Mouse (Mus musculus) left cerebral cortex, adult 9 months (tissue): ENCODE measurements around the gene Wasf2.
A peak's percentile ranks its signal among the peaks of the same experiment; 100 is the strongest.
"Not testable (repeated sequence)": the region's sequence is repeated elsewhere in the genome, so short reads cannot be mapped to it uniquely, and the experiment has no call there.

Source experiments
- DNase-seq, 2 experiments: peaks; one replicate each; pipeline ENCODE4 v3.0.0; 2022; ENCODE audit warnings: low spot score in 2 of 2

Gene Wasf2

GRCm38 (mm10) chr4:133096671-133097070, 33.6 kb upstream of the Wasf2 start:
- DNase-seq = not testable (repeated sequence)

GRCm38 (mm10) chr4:133101751-133102150, 28.6 kb upstream of the Wasf2 start:
- no peak for DNase-seq

GRCm38 (mm10) chr4:133103525-133104193, 26.6 kb upstream of the Wasf2 start:
- DNase-seq = no peak

- no peak for DNase-seq
These were observed 26.1 kb upstream of the Wasf2 start for GRCm38 (mm10) chr4:133104194-133104569.

GRCm38 (mm10) chr4:133106691-133107090, 23.6 kb upstream of the Wasf2 start:
- no peak for DNase-seq

GRCm38 (mm10) chr4:133107788-133108281, 22.5 kb upstream of the Wasf2 start:
- no peak for DNase-seq

- no peak for DNase-seq
These were observed 21.6 kb upstream of the Wasf2 start for GRCm38 (mm10) chr4:133108481-133109334.

- no peak for DNase-seq
These were observed 20.9 kb upstream of the Wasf2 start for GRCm38 (mm10) chr4:133109335-133109801.

GRCm38 (mm10) chr4:133112175-133112838, 18.0 kb upstream of the Wasf2 start:
- DNase-seq = no peak

- peak in 1 of 2 experiments; percentile 28 for DNase-seq
These were observed 16.9 kb upstream of the Wasf2 start for GRCm38 (mm10) chr4:133113351-133113882.

- DNase-seq = no peak
These were observed 15.5 kb upstream of the Wasf2 start for GRCm38 (mm10) chr4:133114762-133115161.

GRCm38 (mm10) chr4:133115721-133116429, 14.4 kb upstream of the Wasf2 start:
- DNase-seq = no peak

GRCm38 (mm10) chr4:133116756-133117470, 13.4 kb upstream of the Wasf2 start:
- no peak for DNase-seq

- no peak for DNase-seq
These were observed 12.5 kb upstream of the Wasf2 start for GRCm38 (mm10) chr4:133117556-133118411.

GRCm38 (mm10) chr4:133118775-133119375, 11.4 kb upstream of the Wasf2 start:
- DNase-seq = no peak

- no peak for DNase-seq
These were observed 10.7 kb upstream of the Wasf2 start for GRCm38 (mm10) chr4:133119579-133119978.

GRCm38 (mm10) chr4:133120833-133121321, 9.4 kb upstream of the Wasf2 start:
- DNase-seq = peak; percentile 41 to 43

GRCm38 (mm10) chr4:133121416-133121815, 8.9 kb upstream of the Wasf2 start:
- DNase-seq = no peak
